Mouse (Mus musculus): ENCODE data around the gene Krtap16-1. TPM values are rescaled to one million over a fixed set of nuclear protein-coding genes. Genes with fewer than 3 reads are reported as not detected.

Gene Krtap16-1
- polyA plus RNA-seq, 1 experiment from 2014 or later, result not detected

GRCm38 (mm10) chr11:99993620-99994383, 7.4 kb upstream of the Krtap16-1 start, which contains the start of gene Krtap17-1:
Krtap17-1 (minus strand) TSS chr11:99993994.
- H3K4me3 ChIP-seq, result no peak within 1 kb of the TSS

GRCm38 (mm10) chr11:99990571-99990970, 4.2 kb upstream of the Krtap16-1 start:
- 76% methylated on average over 3 of the region's 3 CpGs for WGBS
- Histone ChIP-seq H3K27ac (no peak overlapping the region), H3K9me3 (no peaks in the 10 kb centered on the region), H3K27me3 (peaks cover 21% of the 10 kb centered on the region), H3K4me3 (no peak overlapping the region), H3K9ac (no peak overlapping the region), H3K36me3 (no peaks in the 10 kb centered on the region), H3K4me2 (no peak overlapping the region), H3K4me1 (peaks cover 5% of the 10 kb centered on the region; the same call in 1 of the 2 replicates)
- no peak for ATAC-seq (ENCODE audit: insufficient number of reproducible peaks, low FRiP score, low TSS enrichment, low read depth)

More at GRCm38 (mm10) chr11:99993620-99994383, 7.4 kb upstream of the Krtap16-1 start, which contains the start of gene Krtap17-1:
- ATAC-seq (ENCODE audit: insufficient number of reproducible peaks, low FRiP score, low TSS enrichment, low read depth), result no peak
- Histone ChIP-seq H3K4me2 (peak within 1 kb of the TSS; percentile 19; the same call in 1 of the 2 replicates), H3K9ac (no peak within 1 kb of the TSS), H3K27me3 (peaks cover 22% of the 10 kb centered on the region; the same call in 1 of the 2 replicates), H3K27ac (no peak within 1 kb of the TSS), H3K36me3 (no peaks in the 10 kb centered on the region), H3K9me3 (no peaks in the 10 kb centered on the region), H3K4me1 (peaks cover 5% of the 10 kb centered on the region; the same call in 1 of the 2 replicates)
- 15% methylated on average over 26 of the region's 26 CpGs for WGBS

- Histone ChIP-seq H3K9ac (no peak overlapping the region), H3K9me3 (no peaks in the 10 kb centered on the region), H3K4me3 (no peak overlapping the region), H3K36me3 (no peaks in the 10 kb centered on the region), H3K27ac (no peak overlapping the region), H3K4me2 (no peak overlapping the region), H3K4me1 (peaks cover 5% of the 10 kb centered on the region; the same call in 1 of the 2 replicates), H3K27me3 (peaks cover 24% of the 10 kb centered on the region)
- ATAC-seq (ENCODE audit: insufficient number of reproducible peaks, low FRiP score, low TSS enrichment, low read depth), result no peak
- 84% methylated on average over 6 of the region's 6 CpGs for WGBS
Measured at GRCm38 (mm10) chr11:99989881-99990405, 3.5 kb upstream of the Krtap16-1 start.

GRCm38 (mm10) chr11:99988530-99988929, 2.1 kb upstream of the Krtap16-1 start:
- no peak overlapping the region for H3K9ac ChIP-seq
- H3K4me1 ChIP-seq, result peaks cover 2% of the 10 kb centered on the region; the same call in 1 of the 2 replicates
- WGBS, result 81% methylated on average over 3 of the region's 3 CpGs
- H3K36me3 ChIP-seq, result no peaks in the 10 kb centered on the region
- H3K4me3 ChIP-seq, result no peak overlapping the region
- no peak overlapping the region for H3K27ac ChIP-seq
- H3K27me3 ChIP-seq, result peaks cover 14% of the 10 kb centered on the region
- H3K9me3 ChIP-seq, result no peaks in the 10 kb centered on the region
- ATAC-seq (ENCODE audit: insufficient number of reproducible peaks, low FRiP score, low TSS enrichment, low read depth), result no peak
- no peak overlapping the region for H3K4me2 ChIP-seq

GRCm38 (mm10) chr11:99985291-99986092, 905 bp downstream of the Krtap16-1 start:
- no peak for ATAC-seq (ENCODE audit: insufficient number of reproducible peaks, low FRiP score, low TSS enrichment, low read depth)
- Histone ChIP-seq H3K27me3 (peaks cover 8% of the 10 kb centered on the region; the same call in 1 of the 2 replicates), H3K4me2 (no peak overlapping the region), H3K36me3 (no peaks in the 10 kb centered on the region), H3K9me3 (no peaks in the 10 kb centered on the region), H3K4me1 (no peaks in the 10 kb centered on the region), H3K27ac (no peak overlapping the region), H3K4me3 (no peak overlapping the region), H3K9ac (no peak overlapping the region)
- WGBS, result 75% methylated on average over 20 of the region's 20 CpGs

- Histone ChIP-seq H3K36me3 (no peaks in the 10 kb centered on the region), H3K9me3 (no peaks in the 10 kb centered on the region), H3K27ac (no peak overlapping the region), H3K4me2 (no peak overlapping the region), H3K27me3 (peaks cover 8% of the 10 kb centered on the region; the same call in 1 of the 2 replicates), H3K4me3 (no peak overlapping the region), H3K9ac (no peak overlapping the region), H3K4me1 (peaks cover under 1% of the 10 kb centered on the region; the same call in 1 of the 2 replicates)
- 82% methylated on average over 1 of the region's 1 CpGs for WGBS
- ATAC-seq (ENCODE audit: insufficient number of reproducible peaks, low FRiP score, low TSS enrichment, low read depth), result no peak
Measured at GRCm38 (mm10) chr11:99983442-99983841, 3.0 kb downstream of the Krtap16-1 start.

GRCm38 (mm10) chr11:99982731-99983130, 3.7 kb downstream of the Krtap16-1 start:
- WGBS, result 87% methylated on average over 9 of the region's 9 CpGs
- Histone ChIP-seq H3K4me2 (no peak overlapping the region), H3K36me3 (no peaks in the 10 kb centered on the region), H3K27ac (no peak overlapping the region), H3K4me1 (peaks cover 7% of the 10 kb centered on the region; the same call in 1 of the 2 replicates), H3K4me3 (no peak overlapping the region), H3K27me3 (peaks cover 8% of the 10 kb centered on the region; the same call in 1 of the 2 replicates), H3K9ac (no peak overlapping the region), H3K9me3 (no peaks in the 10 kb centered on the region)
- ATAC-seq (ENCODE audit: insufficient number of reproducible peaks, low FRiP score, low TSS enrichment, low read depth), result no peak

- ATAC-seq (ENCODE audit: insufficient number of reproducible peaks, low FRiP score, low TSS enrichment, low read depth), result no peak
- 65% methylated on average over 5 of the region's 5 CpGs for WGBS
Measured at GRCm38 (mm10) chr11:99978953-99979352, 7.4 kb downstream of the Krtap16-1 start, which contains the start of gene Krtap29-1. Krtap29-1 (minus strand) TSS chr11:99979053.

GRCm38 (mm10) chr11:99965961-99966360, 20.4 kb downstream of the Krtap16-1 start:
- Histone ChIP-seq H3K4me2 (no peak overlapping the region), H3K4me1 (no peaks in the 10 kb centered on the region), H3K4me3 (no peak overlapping the region), H3K27me3 (no peaks in the 10 kb centered on the region), H3K9ac (no peak overlapping the region), H3K27ac (no peak overlapping the region), H3K36me3 (no peaks in the 10 kb centered on the region), H3K9me3 (no peaks in the 10 kb centered on the region)
- WGBS, result 10% methylated on average over 2 of the region's 2 CpGs
- ATAC-seq (ENCODE audit: insufficient number of reproducible peaks, low FRiP score, low TSS enrichment, low read depth), result no peak

More at GRCm38 (mm10) chr11:99978953-99979352, 7.4 kb downstream of the Krtap16-1 start, which contains the start of gene Krtap29-1:
- Histone ChIP-seq H3K36me3 (no peaks in the 10 kb centered on the region), H3K9ac (no peak within 1 kb of the TSS), H3K27me3 (no peaks in the 10 kb centered on the region), H3K4me3 (no peak within 1 kb of the TSS), H3K4me2 (no peak within 1 kb of the TSS), H3K9me3 (no peaks in the 10 kb centered on the region), H3K4me1 (peaks cover 8% of the 10 kb centered on the region; the same call in 1 of the 2 replicates), H3K27ac (no peak within 1 kb of the TSS)

- no peak overlapping the region for H3K27ac ChIP-seq
- H3K27me3 ChIP-seq, result no peaks in the 10 kb centered on the region
- no peak overlapping the region for H3K4me3 ChIP-seq
- no peaks in the 10 kb centered on the region for H3K36me3 ChIP-seq
- no peak overlapping the region for H3K9ac ChIP-seq
- H3K9me3 ChIP-seq, result no peaks in the 10 kb centered on the region
- no peak for ATAC-seq (ENCODE audit: insufficient number of reproducible peaks, low FRiP score, low TSS enrichment, low read depth)
- H3K4me2 ChIP-seq, result no peak overlapping the region
- H3K4me1 ChIP-seq, result no peaks in the 10 kb centered on the region
- WGBS, result 45% methylated on average over 6 of the region's 6 CpGs
Measured at GRCm38 (mm10) chr11:99964213-99964612, 22.2 kb downstream of the Krtap16-1 start.

GRCm38 (mm10) chr11:99948175-99948574, 38.2 kb downstream of the Krtap16-1 start, which contains the start of gene Krtap9-5:
Krtap9-5 (plus strand) TSS chr11:99948475.
- 80% methylated on average over 2 of the region's 2 CpGs for WGBS
- Histone ChIP-seq H3K27me3 (no peaks in the 10 kb centered on the region), H3K27ac (no peak within 1 kb of the TSS), H3K4me3 (no peak within 1 kb of the TSS), H3K36me3 (no peaks in the 10 kb centered on the region), H3K9ac (no peak within 1 kb of the TSS), H3K4me1 (no peaks in the 10 kb centered on the region), H3K9me3 (no peaks in the 10 kb centered on the region), H3K4me2 (no peak within 1 kb of the TSS)
- no peak for ATAC-seq (ENCODE audit: insufficient number of reproducible peaks, low FRiP score, low TSS enrichment, low read depth)

All from limb, embryonic 15.5 days (tissue).